Mouse (Mus musculus) kidney, embryonic 14.5 days (tissue): ENCODE results near the gene Prr5l. TPM values are rescaled to one million over a fixed set of nuclear protein-coding genes. Genes with fewer than 3 reads are reported as not detected.
"Not testable (repeated sequence)": the region's sequence is repeated elsewhere in the genome, so short reads cannot be mapped to it uniquely, and the experiment has no call there.

Experiments used
- ATAC-seq: fragments of 200-750 bp; cut with Nextera tagmentation; 2 replicates; pipeline ENCODE4 v1.8.0; 2017; ENCODE audit warnings: moderate number of reproducible peaks, mild to moderate bottlenecking, moderate TSS enrichment, moderate library complexity; ENCODE audit not compliant: low FRiP score, low TSS enrichment
- H3K27ac ChIP-seq: fragments of 300-500 bp; sonication (generic); 2 replicates; pipeline ENCODE4 v1.5.1; 2014; ENCODE audit warnings: low read depth, mild to moderate bottlenecking, low read length, moderate library complexity, mixed read lengths
- H3K27me3 ChIP-seq: fragments of 300-500 bp; sonication (generic); 2 replicates; pipeline ENCODE4 v1.6.1; 2014; ENCODE audit warnings: mild to moderate bottlenecking, low read length; ENCODE audit not compliant: control insufficient read depth, insufficient read depth
- H3K36me3 ChIP-seq: fragments of 300-500 bp; sonication (generic); 2 replicates; pipeline ENCODE4 v1.6.1; 2014; ENCODE audit warnings: low read length, mixed read lengths; ENCODE audit not compliant: control insufficient read depth, insufficient read depth
- H3K4me1 ChIP-seq: fragments of 300-500 bp; sonication (generic); 2 replicates; pipeline ENCODE4 v1.6.1; 2014; ENCODE audit warnings: low read length, mixed read lengths; ENCODE audit not compliant: control insufficient read depth, insufficient read depth
- H3K4me2 ChIP-seq: fragments of 300-500 bp; sonication (generic); replicated peaks from 2 replicates; pipeline ENCODE4 v1.6.1; 2014; ENCODE audit warnings: low read depth, mild to moderate bottlenecking, low read length
- H3K4me3 ChIP-seq: fragments of 300-500 bp; sonication (generic); 2 replicates; pipeline ENCODE4 v1.5.1; 2014; ENCODE audit warnings: mild to moderate bottlenecking, low read length
- H3K9ac ChIP-seq: fragments of 300-500 bp; sonication (generic); 2 replicates; pipeline ENCODE4 v1.6.1; 2014; ENCODE audit warnings: low read depth, mild to moderate bottlenecking, low read length, moderate library complexity
- H3K9me3 ChIP-seq: fragments of 300-500 bp; sonication (generic); 2 replicates; pipeline ENCODE4 v1.6.1; 2016; ENCODE audit warnings: low read length; ENCODE audit not compliant: control insufficient read depth
- WGBS: fragments of 180-500 bp; shearing (Covaris S2); extraction: QIAGEN DNeasy Blood & Tissue Kit; methylation state at CpG from one replicate; pipeline ENCODE4 v1.1.7; 2014; 5-methylcytosine and 5-hydroxymethylcytosine counted together
- polyA plus RNA-seq: library from polyadenylated mRNA; unstranded; fragments of >200 nt; fragmentation: Nextera tagmentation; extraction: Ambion mirVana; gene quantifications from 2 replicates; pipeline ENCODE4 v1.2.1, GENCODE M21; 2014

Gene Prr5l
- polyA plus RNA-seq, 1 experiment from 2014 or later: 56.8 TPM

GRCm38 (mm10) chr2:101754939-101755555, 127.8 kb downstream of the Prr5l start:
- WGBS: 30% methylated on average over 11 of the region's 11 CpGs
- Histone ChIP-seq H3K27me3 (no peaks in the 10 kb centered on the region), H3K9ac (no peak overlapping the region), H3K4me3 (no peak overlapping the region), H3K4me1 (peaks cover 15% of the 10 kb centered on the region; the same call in 1 of the 2 replicates), H3K9me3 (no peaks in the 10 kb centered on the region), H3K27ac (no peak overlapping the region), H3K36me3 (peaks cover 13% of the 10 kb centered on the region; the same call in 1 of the 2 replicates), H3K4me2 (no peak overlapping the region)
- ATAC-seq: no peak

GRCm38 (mm10) chr2:101754428-101754827, 128.4 kb downstream of the Prr5l start:
- H3K4me3 ChIP-seq: no peak overlapping the region
- no peaks in the 10 kb centered on the region for H3K27me3 ChIP-seq
- no peak overlapping the region for H3K9ac ChIP-seq
- H3K27ac ChIP-seq: no peak overlapping the region
- 84% methylated on average over 4 of the region's 4 CpGs for WGBS
- peaks cover 13% of the 10 kb centered on the region; the same call in 1 of the 2 replicates for H3K36me3 ChIP-seq
- H3K9me3 ChIP-seq: no peaks in the 10 kb centered on the region
- H3K4me2 ChIP-seq: no peak overlapping the region
- ATAC-seq: no peak
- H3K4me1 ChIP-seq: peaks cover 15% of the 10 kb centered on the region; the same call in 1 of the 2 replicates

- no peak overlapping the region for H3K4me2 ChIP-seq
- H3K4me3 ChIP-seq: no peak overlapping the region
- ATAC-seq: no peak
- no peak overlapping the region for H3K9ac ChIP-seq
- H3K27me3 ChIP-seq: no peaks in the 10 kb centered on the region
- 92% methylated on average over 6 of the region's 6 CpGs for WGBS
- peaks cover 15% of the 10 kb centered on the region; the same call in 1 of the 2 replicates for H3K4me1 ChIP-seq
- no peaks in the 10 kb centered on the region for H3K9me3 ChIP-seq
- peaks cover 11% of the 10 kb centered on the region; the same call in 1 of the 2 replicates for H3K36me3 ChIP-seq
- no peak overlapping the region for H3K27ac ChIP-seq
Measured at GRCm38 (mm10) chr2:101752979-101753378, 129.8 kb downstream of the Prr5l start.

- WGBS: 60% methylated on average over 7 of the region's 7 CpGs
- Histone ChIP-seq H3K4me3 (no peak overlapping the region), H3K27ac (no peak overlapping the region), H3K27me3 (no peaks in the 10 kb centered on the region), H3K9ac (no peak overlapping the region), H3K9me3 (no peaks in the 10 kb centered on the region), H3K36me3 (peaks cover 8% of the 10 kb centered on the region; the same call in 1 of the 2 replicates), H3K4me1 (peaks cover 15% of the 10 kb centered on the region; the same call in 1 of the 2 replicates), H3K4me2 (no peak overlapping the region)
- no peak for ATAC-seq
Measured at GRCm38 (mm10) chr2:101752402-101752801, 130.4 kb downstream of the Prr5l start.

- H3K27ac ChIP-seq: peak overlapping the region; percentile 65; the same call in 1 of the 2 replicates
- H3K9ac ChIP-seq: no peak overlapping the region
- H3K27me3 ChIP-seq: no peaks in the 10 kb centered on the region
- peak; percentile 70 for ATAC-seq
- no peaks in the 10 kb centered on the region for H3K9me3 ChIP-seq
- WGBS: 18% methylated on average over 4 of the region's 4 CpGs
- H3K4me3 ChIP-seq: no peak overlapping the region
- no peak overlapping the region for H3K4me2 ChIP-seq
- H3K36me3 ChIP-seq: peaks cover 7% of the 10 kb centered on the region; the same call in 1 of the 2 replicates
- peaks cover 15% of the 10 kb centered on the region; the same call in 1 of the 2 replicates for H3K4me1 ChIP-seq
Measured at GRCm38 (mm10) chr2:101751236-101751922, 131.4 kb downstream of the Prr5l start.

GRCm38 (mm10) chr2:101746537-101746936, 136.3 kb downstream of the Prr5l start:
- Histone ChIP-seq H3K4me1 (peaks cover 8% of the 10 kb centered on the region; the same call in 1 of the 2 replicates), H3K4me3 (no peak overlapping the region), H3K36me3 (peaks cover 17% of the 10 kb centered on the region; the same call in 1 of the 2 replicates), H3K27ac (no peak overlapping the region), H3K9me3 (no peaks in the 10 kb centered on the region), H3K4me2 (no peak overlapping the region), H3K27me3 (no peaks in the 10 kb centered on the region), H3K9ac (no peak overlapping the region)
- ATAC-seq: no peak
- 88% methylated on average over 7 of the region's 7 CpGs for WGBS

- not testable (repeated sequence) for H3K4me2 ChIP-seq, H3K4me3 ChIP-seq, ATAC-seq, H3K9ac ChIP-seq, H3K27me3 ChIP-seq, H3K4me1 ChIP-seq, H3K9me3 ChIP-seq, H3K27ac ChIP-seq
- H3K36me3 ChIP-seq: peaks cover 23% of the 10 kb centered on the region; the same call in 1 of the 2 replicates
- 76% methylated on average over 2 of the region's 2 CpGs for WGBS
Measured at GRCm38 (mm10) chr2:101745656-101746055, 137.2 kb downstream of the Prr5l start.

- H3K9ac ChIP-seq: no peak overlapping the region
- no peaks in the 10 kb centered on the region for H3K9me3 ChIP-seq
- H3K4me2 ChIP-seq: no peak overlapping the region
- no peak for ATAC-seq
- no peaks in the 10 kb centered on the region for H3K27me3 ChIP-seq
- no peaks in the 10 kb centered on the region for H3K4me1 ChIP-seq
- peaks cover 37% of the 10 kb centered on the region; the same call in 1 of the 2 replicates for H3K36me3 ChIP-seq
- 54% methylated on average over 7 of the region's 7 CpGs for WGBS
- no peak overlapping the region for H3K4me3 ChIP-seq
- no peak overlapping the region for H3K27ac ChIP-seq
Measured at GRCm38 (mm10) chr2:101742072-101742860, 140.6 kb downstream of the Prr5l start.
